Mouse (Mus musculus) T-helper 1 cell (primary cell): ENCODE results near the gene Sfxn1.

Experiments
- in situ Hi-C: fragments of 300-600 bp; cut with MboI, MseI; formaldehyde crosslinking; loops from one replicate; pipeline ENCODE4 v1.15.1; 2025; ENCODE audit warnings: high pct_unique_total_duplicates

The Sfxn1 gene

GRCm38 (mm10) chr13:54137756-54138410 is 66.2 kb downstream of the Sfxn1 start:
- in situ Hi-C loops: no loop called here

- in situ Hi-C loops: no loop called here
These were observed 72.1 kb downstream of the Sfxn1 start for GRCm38 (mm10) chr13:54143788-54144187.

GRCm38 (mm10) chr13:54144624-54145023 is 73.0 kb downstream of the Sfxn1 start:
- in situ Hi-C loops: no loop called here

GRCm38 (mm10) chr13:54147328-54147727 is 75.7 kb downstream of the Sfxn1 start:
- in situ Hi-C loops: no loop called here

GRCm38 (mm10) chr13:54152421-54152820 is 80.8 kb downstream of the Sfxn1 start:
- in situ Hi-C loops: no loop called here

- in situ Hi-C loops: no loop called here
These were observed 81.2 kb downstream of the Sfxn1 start for GRCm38 (mm10) chr13:54152911-54153310.

- in situ Hi-C loops: no loop called here
These were observed 82.1 kb downstream of the Sfxn1 start for GRCm38 (mm10) chr13:54153672-54154218.

- in situ Hi-C loops: no loop called here
These were observed 84.2 kb downstream of the Sfxn1 start for GRCm38 (mm10) chr13:54155822-54156221.
